Mouse (Mus musculus): Measurements from ENCODE around the gene Adarb2. TPM values are rescaled to one million over a fixed set of nuclear protein-coding genes. Genes with fewer than 3 reads are reported as not detected.
"Not testable (repeated sequence)": the region's sequence is repeated elsewhere in the genome, so short reads cannot be mapped to it uniquely, and the experiment has no call there.

Adarb2 gene
- polyA plus RNA-seq, 1 experiment from 2014 or later, result 13.2 TPM

- 76% methylated on average over 8 of the region's 8 CpGs for WGBS
- H3K9me3 ChIP-seq, result no peaks in the 10 kb centered on the region
- H3K36me3 ChIP-seq (replicated peaks), result no peaks in the 10 kb centered on the region
- no peak overlapping the region for H3K9ac ChIP-seq
- H3K27me3 ChIP-seq, result no peaks in the 10 kb centered on the region
- ATAC-seq (ENCODE audit: low FRiP score), result no peak
- no peak overlapping the region for H3K4me3 ChIP-seq (replicated peaks)
- H3K4me1 ChIP-seq, result 0 out of 2 replicates have a peak, but pooled peaks cover 3% of the 10 kb centered on the region
- no peak overlapping the region for H3K27ac ChIP-seq
- H3K4me2 ChIP-seq, result no peak overlapping the region
These were observed 381.8 kb downstream of the Adarb2 start for GRCm38 (mm10) chr13:8584257-8585005.

GRCm38 (mm10) chr13:8587447-8587846, 384.8 kb downstream of the Adarb2 start:
- H3K9ac ChIP-seq, result no peak overlapping the region
- no peaks in the 10 kb centered on the region for H3K9me3 ChIP-seq
- ATAC-seq (ENCODE audit: low FRiP score), result no peak
- no peaks in the 10 kb centered on the region for H3K36me3 ChIP-seq (replicated peaks)
- 0 out of 2 replicates have a peak, but pooled peaks cover 3% of the 10 kb centered on the region for H3K4me1 ChIP-seq
- no peak overlapping the region for H3K27ac ChIP-seq
- H3K27me3 ChIP-seq, result no peaks in the 10 kb centered on the region
- H3K4me3 ChIP-seq (replicated peaks), result no peak overlapping the region
- WGBS, result 86% methylated on average over 7 of the region's 7 CpGs
- no peak overlapping the region for H3K4me2 ChIP-seq

DNA sequence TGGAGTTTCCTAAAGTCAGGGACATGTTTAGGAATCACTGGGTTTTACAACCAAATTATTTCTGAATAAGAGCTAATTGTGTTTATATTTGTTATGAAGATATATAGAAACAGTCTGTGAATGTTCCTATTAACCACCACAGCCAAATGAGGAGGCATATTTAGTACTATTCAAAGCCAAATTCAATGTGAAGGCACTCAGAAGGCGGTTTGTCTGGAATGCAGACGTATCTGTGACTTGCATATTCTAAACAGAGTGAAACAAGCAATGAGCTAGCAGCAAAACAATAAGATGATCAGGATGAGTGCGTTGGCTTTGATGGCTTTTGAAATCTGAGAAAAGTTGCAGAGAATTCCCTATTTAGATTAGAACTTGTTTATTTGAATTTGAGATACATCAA, 387.8 kb downstream of the Adarb2 start:
- no peak for ATAC-seq (ENCODE audit: low FRiP score)
- Histone ChIP-seq H3K4me2 (no peak overlapping the region), H3K4me3 (replicated peaks) (no peak overlapping the region), H3K9me3 (no peaks in the 10 kb centered on the region), H3K9ac (no peak overlapping the region), H3K27ac (no peak overlapping the region), H3K36me3 (replicated peaks) (no peaks in the 10 kb centered on the region), H3K4me1 (no peaks in the 10 kb centered on the region), H3K27me3 (no peaks in the 10 kb centered on the region)
- 64% methylated on average over 3 of the region's 3 CpGs for WGBS

DNA sequence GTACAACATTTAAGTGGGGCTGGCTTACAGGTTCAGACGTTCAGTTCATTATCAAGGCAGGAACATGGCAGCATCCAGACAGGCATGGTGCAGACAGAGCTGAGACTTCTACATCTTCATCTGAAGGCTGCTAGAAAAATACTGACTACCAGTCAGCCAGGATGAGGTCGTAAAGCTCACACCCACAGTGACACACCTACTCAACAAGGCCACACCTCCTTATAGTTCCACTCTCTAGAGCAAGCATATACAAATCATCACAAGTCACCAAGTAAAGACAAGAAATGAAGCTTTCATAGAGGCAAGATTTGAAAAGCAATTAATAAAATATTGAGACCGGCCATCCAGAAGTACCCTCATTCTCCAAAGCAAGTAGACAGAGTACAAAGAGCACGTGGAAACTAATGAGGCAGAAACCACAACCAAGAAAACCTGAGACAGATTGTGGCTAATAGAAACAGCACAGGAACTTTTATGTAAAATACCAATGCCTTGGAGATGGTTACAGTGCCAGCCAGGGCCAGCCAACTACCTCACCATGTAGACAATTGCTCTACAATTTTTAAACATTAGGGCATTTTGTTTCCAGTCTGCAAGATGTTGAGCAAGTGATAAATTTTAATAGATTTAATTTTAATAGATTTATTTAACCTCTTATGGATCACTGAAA, 394.4 kb downstream of the Adarb2 start:
- 79% methylated on average over 4 of the region's 4 CpGs for WGBS
- H3K9ac ChIP-seq, result no peak overlapping the region
- H3K4me3 ChIP-seq (replicated peaks), result no peak overlapping the region
- H3K4me2 ChIP-seq, result no peak overlapping the region
- H3K9me3 ChIP-seq, result no peaks in the 10 kb centered on the region
- H3K27ac ChIP-seq, result no peak overlapping the region
- H3K4me1 ChIP-seq, result no peaks in the 10 kb centered on the region
- H3K27me3 ChIP-seq, result no peaks in the 10 kb centered on the region
- ATAC-seq (ENCODE audit: low FRiP score), result no peak
- no peaks in the 10 kb centered on the region for H3K36me3 ChIP-seq (replicated peaks)

GRCm38 (mm10) chr13:8597647-8598017, 395.0 kb downstream of the Adarb2 start:
- no peak overlapping the region for H3K4me2 ChIP-seq
- H3K4me3 ChIP-seq (replicated peaks), result no peak overlapping the region
- H3K27me3 ChIP-seq, result no peaks in the 10 kb centered on the region
- H3K4me1 ChIP-seq, result no peaks in the 10 kb centered on the region
- WGBS, result 88% methylated on average over 6 of the region's 6 CpGs
- no peak for ATAC-seq (ENCODE audit: low FRiP score)
- no peak overlapping the region for H3K9ac ChIP-seq
- H3K36me3 ChIP-seq (replicated peaks), result no peaks in the 10 kb centered on the region
- no peak overlapping the region for H3K27ac ChIP-seq
- H3K9me3 ChIP-seq, result no peaks in the 10 kb centered on the region

- H3K4me1 ChIP-seq, result no peaks in the 10 kb centered on the region
- H3K4me3 ChIP-seq (replicated peaks), result no peak overlapping the region
- no peak overlapping the region for H3K27ac ChIP-seq
- H3K9me3 ChIP-seq, result no peaks in the 10 kb centered on the region
- H3K4me2 ChIP-seq, result no peak overlapping the region
- H3K9ac ChIP-seq, result no peak overlapping the region
- no peaks in the 10 kb centered on the region for H3K36me3 ChIP-seq (replicated peaks)
- 93% methylated on average over 2 of the region's 2 CpGs for WGBS
- H3K27me3 ChIP-seq, result no peaks in the 10 kb centered on the region
- no peak for ATAC-seq (ENCODE audit: low FRiP score)
These were observed 403.0 kb downstream of the Adarb2 start for GRCm38 (mm10) chr13:8605645-8606044.

DNA sequence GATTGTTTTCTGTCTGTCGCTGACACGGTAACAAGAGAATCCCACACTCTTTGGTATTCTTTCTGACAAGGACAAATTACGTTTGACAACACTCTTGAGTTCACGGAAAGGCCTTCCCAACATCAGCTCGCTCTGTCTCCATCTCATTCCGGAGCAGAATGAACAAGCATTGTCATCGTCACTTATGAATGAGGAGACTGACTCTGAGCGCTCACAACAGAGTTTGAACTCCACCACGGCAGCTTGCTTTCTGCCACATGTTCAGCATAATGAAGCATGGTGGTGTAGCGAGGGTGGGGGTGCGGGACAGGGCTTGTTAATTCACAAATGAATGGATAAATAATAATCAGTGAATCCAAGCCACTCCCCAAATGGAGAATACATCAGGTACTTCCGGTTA, 405.4 kb downstream of the Adarb2 start:
- Histone ChIP-seq H3K4me2 (no peak overlapping the region), H3K9ac (no peak overlapping the region), H3K36me3 (replicated peaks) (no peaks in the 10 kb centered on the region), H3K4me1 (no peaks in the 10 kb centered on the region), H3K27ac (no peak overlapping the region), H3K4me3 (replicated peaks) (no peak overlapping the region), H3K27me3 (no peaks in the 10 kb centered on the region), H3K9me3 (no peaks in the 10 kb centered on the region)
- ATAC-seq (ENCODE audit: low FRiP score), result no peak
- 85% methylated on average over 12 of the region's 12 CpGs for WGBS

GRCm38 (mm10) chr13:8608918-8609317, 406.3 kb downstream of the Adarb2 start:
- not testable (repeated sequence) for H3K36me3 ChIP-seq (replicated peaks); H3K4me2 ChIP-seq; H3K9ac ChIP-seq; H3K9me3 ChIP-seq; H3K27me3 ChIP-seq; H3K27ac ChIP-seq; H3K4me1 ChIP-seq; H3K4me3 ChIP-seq (replicated peaks); ATAC-seq (ENCODE audit: low FRiP score)
- 95% methylated on average over 6 of the region's 6 CpGs for WGBS

DNA sequence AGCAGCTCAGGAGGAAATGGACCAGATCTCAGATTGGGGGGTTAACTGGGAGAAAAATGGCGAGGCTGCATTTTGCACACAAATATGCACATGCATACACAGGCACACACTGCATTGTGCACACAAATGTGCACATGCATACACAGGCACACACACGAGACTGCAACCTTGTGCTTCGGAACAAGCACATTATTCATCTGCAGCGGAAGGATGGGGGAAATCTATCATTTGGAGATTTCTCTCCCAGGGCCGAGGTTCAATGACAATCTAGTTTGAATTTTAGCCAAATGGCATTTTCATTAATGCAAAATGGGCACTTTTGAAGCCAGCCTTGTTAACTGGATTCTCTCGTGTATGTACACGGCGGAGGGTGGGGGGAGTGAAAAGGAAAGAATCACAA, 408.3 kb downstream of the Adarb2 start:
- H3K4me2 ChIP-seq, result no peak overlapping the region
- no peak for ATAC-seq (ENCODE audit: low FRiP score)

DNA sequence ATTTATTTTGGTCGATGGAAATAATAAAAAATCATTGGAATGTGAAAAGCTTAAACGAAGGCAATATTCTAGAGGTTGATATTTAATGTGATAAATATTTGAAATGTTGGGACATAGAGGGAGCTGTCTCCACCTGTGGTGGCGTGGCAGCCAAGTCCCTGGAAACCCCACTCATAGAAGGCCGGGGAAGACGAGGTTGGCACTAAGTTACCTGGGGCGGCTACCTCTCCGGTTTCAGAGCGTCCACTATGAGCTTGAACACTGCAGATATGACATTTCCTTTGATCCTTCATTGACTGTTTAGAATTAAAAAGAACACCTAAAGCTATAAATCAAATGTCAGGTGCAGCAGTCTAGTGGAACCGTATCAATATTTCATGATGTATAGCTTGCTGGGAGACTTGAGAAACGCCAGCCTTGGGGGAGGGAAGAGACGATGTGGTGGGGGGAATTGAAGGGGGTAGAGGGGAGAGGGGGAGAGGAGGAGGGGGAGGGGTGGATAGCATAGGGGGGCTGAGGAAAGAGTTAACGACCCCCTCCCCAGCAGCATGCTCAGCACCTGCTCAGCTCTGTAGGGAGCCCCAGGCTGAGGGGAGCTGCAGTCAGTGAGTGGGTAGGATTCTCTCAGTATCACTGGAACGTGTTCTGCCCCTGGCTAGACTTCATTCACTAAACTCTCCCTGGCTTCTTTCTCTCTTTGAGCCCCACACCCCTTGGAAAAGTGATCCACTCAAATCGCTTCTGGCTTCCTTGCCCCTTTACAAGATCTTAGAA, 410.1 kb downstream of the Adarb2 start:
- Histone ChIP-seq H3K27ac (no peak overlapping the region), H3K9me3 (no peaks in the 10 kb centered on the region), H3K4me3 (replicated peaks) (no peak overlapping the region), H3K27me3 (no peaks in the 10 kb centered on the region), H3K4me2 (no peak overlapping the region), H3K9ac (no peak overlapping the region), H3K36me3 (replicated peaks) (no peaks in the 10 kb centered on the region), H3K4me1 (no peaks in the 10 kb centered on the region)
- no peak for ATAC-seq (ENCODE audit: low FRiP score)
- 71% methylated on average over 14 of the region's 14 CpGs for WGBS

More for the DNA sequence above, 408.3 kb downstream of the Adarb2 start:
- Histone ChIP-seq H3K4me1 (no peaks in the 10 kb centered on the region), H3K27ac (no peak overlapping the region), H3K9me3 (no peaks in the 10 kb centered on the region), H3K36me3 (replicated peaks) (no peaks in the 10 kb centered on the region), H3K27me3 (no peaks in the 10 kb centered on the region), H3K9ac (no peak overlapping the region), H3K4me3 (replicated peaks) (no peak overlapping the region)
- WGBS, result 77% methylated on average over 8 of the region's 8 CpGs

DNA sequence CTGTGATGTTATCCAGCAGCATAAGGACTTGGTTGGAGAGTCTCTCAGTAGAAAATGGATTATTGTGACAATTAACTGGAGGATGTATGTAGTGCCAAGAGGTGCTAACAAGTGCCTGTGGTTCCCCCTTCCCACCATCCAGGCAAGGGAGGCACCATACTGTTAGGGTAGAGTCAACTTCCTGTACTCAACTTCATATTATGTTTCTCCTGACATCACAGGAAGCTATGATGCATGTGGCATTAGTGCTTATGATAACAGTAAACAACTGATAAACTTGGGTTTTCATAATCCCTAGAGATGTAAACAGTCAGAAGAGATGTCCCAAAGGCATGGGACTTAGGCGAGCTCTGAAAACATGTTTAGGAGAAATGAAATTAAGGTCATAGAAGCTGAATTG, 414.0 kb downstream of the Adarb2 start:
- H3K36me3 ChIP-seq (replicated peaks), result no peaks in the 10 kb centered on the region
- WGBS, result 82% methylated on average over 1 of the region's 1 CpGs
- H3K4me1 ChIP-seq, result no peaks in the 10 kb centered on the region
- H3K9ac ChIP-seq, result no peak overlapping the region
- no peak overlapping the region for H3K27ac ChIP-seq
- H3K27me3 ChIP-seq, result no peaks in the 10 kb centered on the region
- H3K4me2 ChIP-seq, result no peak overlapping the region
- no peaks in the 10 kb centered on the region for H3K9me3 ChIP-seq
- no peak for ATAC-seq (ENCODE audit: low FRiP score)
- no peak overlapping the region for H3K4me3 ChIP-seq (replicated peaks)

DNA sequence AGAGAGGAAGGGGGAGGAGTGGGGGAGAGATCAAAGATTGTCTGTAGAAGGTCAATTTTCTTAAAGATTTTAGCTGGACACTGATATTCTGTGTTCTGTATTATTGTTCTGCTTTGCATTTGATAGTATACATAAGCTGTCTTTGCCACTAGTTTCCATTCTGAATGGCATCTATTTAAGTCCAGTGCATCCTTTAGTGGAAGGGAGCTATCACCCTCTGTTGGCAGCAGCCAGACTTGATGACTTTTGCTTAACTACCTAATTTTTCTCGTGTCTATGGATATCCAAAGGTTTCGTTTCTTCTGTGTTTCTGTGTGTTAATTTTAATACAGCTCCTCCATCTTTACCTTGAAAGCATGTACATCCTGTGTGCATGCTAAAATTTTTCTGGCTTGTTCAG, 419.6 kb downstream of the Adarb2 start:
- H3K27ac ChIP-seq, result no peak overlapping the region
- WGBS, result 80% methylated on average over 2 of the region's 2 CpGs
- no peak for ATAC-seq (ENCODE audit: low FRiP score)
- no peaks in the 10 kb centered on the region for H3K27me3 ChIP-seq
- no peak overlapping the region for H3K9ac ChIP-seq
- no peak overlapping the region for H3K4me2 ChIP-seq
- no peaks in the 10 kb centered on the region for H3K9me3 ChIP-seq
- H3K36me3 ChIP-seq (replicated peaks), result no peaks in the 10 kb centered on the region
- no peak overlapping the region for H3K4me3 ChIP-seq (replicated peaks)
- no peaks in the 10 kb centered on the region for H3K4me1 ChIP-seq
